In the genomic region with DNA sequence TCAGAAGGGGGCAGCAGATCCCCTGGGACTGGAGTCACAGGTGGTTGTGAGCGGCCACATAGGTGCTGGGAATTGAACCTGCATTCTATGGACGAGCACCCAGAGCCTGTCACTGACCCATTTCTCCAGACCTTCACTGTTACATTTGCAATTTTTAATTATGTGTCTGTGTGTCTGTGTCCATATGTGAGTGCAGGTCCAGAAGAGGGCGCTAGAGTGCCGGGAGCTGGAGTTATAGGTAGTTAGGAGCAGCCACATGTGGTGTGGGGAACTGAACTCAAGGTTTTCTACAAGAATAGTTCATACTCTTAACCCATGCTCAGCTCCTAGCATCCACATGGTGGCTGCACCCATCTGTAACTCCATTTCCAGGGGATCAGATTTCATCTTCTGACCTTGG, we compare ENCODE assay signal across 10 mouse cellular contexts. TPM values are rescaled to one million over a fixed set of nuclear protein-coding genes. Genes with fewer than 3 reads are reported as not detected.
DNase-seq lines count a peak whose midpoint lies in the region; ATAC-seq and TF ChIP-seq lines count a peak whose summit lies in the region.
"Had no signal": no experiment of that assay in that cellular context is flagged by ENCODE, and none has a peak within 500 bp of the region (broad histone marks: within the 10 kb centered on the region; RNA-seq: fewer than 3 reads in every experiment).

No protein-coding gene starts in this region.

- no peak overlapping the region for H3K27ac ChIP-seq in layer of hippocampus, adult 2 months
- H3K27ac ChIP-seq: limb, embryonic 12.5 days had no signal

- ATAC-seq in monocyte, adult 5-6 weeks (replicated peaks; ENCODE audit: insufficient number of reproducible peaks, low FRiP score, low TSS enrichment, poor library complexity, severe bottlenecking) = no peak

- DNase-seq in adrenal gland, postnatal 25 days = peak; percentile 42
- no peak for DNase-seq in adrenal gland, postnatal 10 days
- no peak for DNase-seq in layer of hippocampus, adult 2 months (ENCODE audit: low spot score in 2 of 2)
- no peak for DNase-seq in layer of hippocampus, postnatal 14 days (ENCODE audit: low spot score in 2 of 2)
- peak; percentile 33 for DNase-seq in thymus, postnatal 14 days
- DNase-seq in thymus, postnatal 0 days (ENCODE audit: low spot score) = no peak
- no peak for DNase-seq in frontal cortex, postnatal 10 days (ENCODE audit: low spot score in 2 of 2)

- TF ChIP-seq CTCF in layer of hippocampus, adult 2 months (conservative IDR thresholded peaks at IDR 0.05) = peak; percentile 57

- no peak overlapping the region for H3K4me3 ChIP-seq in layer of hippocampus, adult 2 months
- H3K4me3 ChIP-seq: limb, embryonic 12.5 days had no signal

RNA-seq across cellular contexts. Expression of a gene that starts 37.5 kb away (rescaled TPM):
- 2.4 TPM in 1 of 2 replicates, not detected in the other for total RNA-seq in adrenal gland, postnatal 25 days (2021)
- 1 to 10 TPM; 4.2 to 5.3 TPM for total RNA-seq in adrenal gland, postnatal 10 days (2021)
- under 1 TPM; 0.49 to 0.83 TPM for total RNA-seq in layer of hippocampus, adult 2 months (2021)
- 1 to 10 TPM; 1.4 to 1.8 TPM for total RNA-seq in layer of hippocampus, postnatal 14 days (2021)
- polyA plus RNA-seq in thymus, postnatal 0 days (2015; fragmentation: Nextera tagmentation; extraction: Ambion mirVana) = 3.5 and 3.7 TPM in 2 replicates
- not detected in 3 replicates for total RNA-seq in monocyte, adult 5-6 weeks (2017)
- total RNA-seq: megakaryocyte, adult 5-6 weeks had no signal

Comparison
In these comparisons a context has a peak if more than half of its experiments do, and no peak if none do; other contexts are left out.
1. DNase-seq: peak in adrenal gland, postnatal 25 days (single experiment) and thymus, postnatal 14 days (single experiment); none in adrenal gland, postnatal 10 days (single experiment), layer of hippocampus, adult 2 months (0 of 2), layer of hippocampus, postnatal 14 days (0 of 2), thymus, postnatal 0 days (single experiment) and frontal cortex, postnatal 10 days (0 of 2).